Mouse (Mus musculus): Measurements from ENCODE around the gene Ogdh. TPM values are rescaled to one million over a fixed set of nuclear protein-coding genes. Genes with fewer than 3 reads are reported as not detected.

Ogdh gene
- polyA plus RNA-seq, 2 experiments, result 59.2 to 79.4 TPM

DNA sequence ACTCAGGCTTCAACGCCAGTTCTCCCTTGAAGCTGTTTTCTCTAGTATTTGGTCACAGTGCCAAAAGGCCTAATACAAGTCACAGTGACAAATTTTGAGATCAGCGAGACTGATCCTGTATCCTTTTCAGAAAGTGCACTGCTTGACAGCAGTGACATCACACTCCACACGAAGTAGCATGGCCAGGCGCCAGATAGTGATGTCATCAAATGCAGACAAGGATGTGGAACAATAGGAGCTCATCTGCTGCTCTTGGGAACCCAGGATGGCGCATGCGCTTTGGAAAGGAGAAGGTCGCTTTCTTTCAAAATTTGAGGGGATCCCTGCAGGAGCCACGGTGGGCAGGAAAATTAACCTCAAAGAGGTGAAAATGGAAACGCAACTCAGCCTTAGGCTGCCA is 81.4 kb downstream of the Ogdh start:
- H3K9ac ChIP-seq (ENCODE audit: low read depth, low read length, severe bottlenecking), result no peak overlapping the region
- ATAC-seq (ENCODE audit: low FRiP score, low read depth) (no peak), DNase-seq (ENCODE audit: low spot score) (no peak)
- H3K36me3 ChIP-seq (ENCODE audit: control insufficient read depth, insufficient read depth, low read length), result no peaks in the 10 kb centered on the region
- no peak overlapping the region for H3K4me3 ChIP-seq (replicated peaks; ENCODE audit: low read length)
- H3K27me3 ChIP-seq (ENCODE audit: control insufficient read depth, insufficient read depth, low read length), result no peaks in the 10 kb centered on the region
- H3K9me3 ChIP-seq (ENCODE audit: control insufficient read depth, low read length), result no peaks in the 10 kb centered on the region
- no peaks in the 10 kb centered on the region for H3K4me1 ChIP-seq (ENCODE audit: control insufficient read depth, insufficient read depth, low read length)
- H3K4me2 ChIP-seq (replicated peaks; ENCODE audit: low read depth, low read length, severe bottlenecking), result no peak overlapping the region
- no peak overlapping the region for H3K27ac ChIP-seq (replicated peaks; ENCODE audit: low read depth, low read length)
- no peak for TF ChIP-seq POLR2A (IDR thresholded peaks at IDR 0.05; ENCODE audit: borderline replicate concordance, extremely low read depth, insufficient read depth, insufficient read length)
- WGBS, result 90% methylated on average over 9 of the region's 9 CpGs

DNA sequence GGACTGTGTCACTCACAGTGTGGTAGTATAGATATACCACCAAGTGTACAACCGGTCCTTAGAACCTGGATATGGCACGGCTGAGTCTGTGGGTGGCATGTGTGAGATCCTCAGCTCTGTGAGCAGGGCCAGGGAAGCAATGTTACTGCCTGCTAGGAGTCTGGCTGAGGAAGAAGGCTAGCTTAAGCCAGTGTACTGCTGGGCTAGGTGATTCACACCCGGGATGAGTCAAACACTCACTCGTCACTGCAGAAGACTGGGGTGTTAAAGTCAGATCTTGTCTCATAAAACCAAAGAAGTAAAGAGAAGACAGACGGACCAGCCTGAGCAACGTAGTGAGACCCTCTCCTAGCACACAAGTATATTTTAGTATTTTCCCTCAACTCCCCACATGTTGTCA is 89.5 kb downstream of the Ogdh start:
- no peaks in the 10 kb centered on the region for H3K27me3 ChIP-seq (ENCODE audit: control insufficient read depth, insufficient read depth, low read length)
- H3K4me1 ChIP-seq (ENCODE audit: control insufficient read depth, insufficient read depth, low read length), result no peaks in the 10 kb centered on the region
- TF ChIP-seq POLR2A (IDR thresholded peaks at IDR 0.05; ENCODE audit: borderline replicate concordance, extremely low read depth, insufficient read depth, insufficient read length), result no peak
- no peak for ATAC-seq (ENCODE audit: low FRiP score, low read depth)
- no peak overlapping the region for H3K4me3 ChIP-seq (replicated peaks; ENCODE audit: low read length)
- H3K9ac ChIP-seq (ENCODE audit: low read depth, low read length, severe bottlenecking), result no peak overlapping the region
- no peaks in the 10 kb centered on the region for H3K36me3 ChIP-seq (ENCODE audit: control insufficient read depth, insufficient read depth, low read length)
- no peak for DNase-seq (ENCODE audit: low spot score)
- H3K27ac ChIP-seq (replicated peaks; ENCODE audit: low read depth, low read length), result no peak overlapping the region
- 77% methylated on average over 6 of the region's 6 CpGs for WGBS
- no peaks in the 10 kb centered on the region for H3K9me3 ChIP-seq (ENCODE audit: control insufficient read depth, low read length)
- H3K4me2 ChIP-seq (replicated peaks; ENCODE audit: low read depth, low read length, severe bottlenecking), result no peak overlapping the region

DNA sequence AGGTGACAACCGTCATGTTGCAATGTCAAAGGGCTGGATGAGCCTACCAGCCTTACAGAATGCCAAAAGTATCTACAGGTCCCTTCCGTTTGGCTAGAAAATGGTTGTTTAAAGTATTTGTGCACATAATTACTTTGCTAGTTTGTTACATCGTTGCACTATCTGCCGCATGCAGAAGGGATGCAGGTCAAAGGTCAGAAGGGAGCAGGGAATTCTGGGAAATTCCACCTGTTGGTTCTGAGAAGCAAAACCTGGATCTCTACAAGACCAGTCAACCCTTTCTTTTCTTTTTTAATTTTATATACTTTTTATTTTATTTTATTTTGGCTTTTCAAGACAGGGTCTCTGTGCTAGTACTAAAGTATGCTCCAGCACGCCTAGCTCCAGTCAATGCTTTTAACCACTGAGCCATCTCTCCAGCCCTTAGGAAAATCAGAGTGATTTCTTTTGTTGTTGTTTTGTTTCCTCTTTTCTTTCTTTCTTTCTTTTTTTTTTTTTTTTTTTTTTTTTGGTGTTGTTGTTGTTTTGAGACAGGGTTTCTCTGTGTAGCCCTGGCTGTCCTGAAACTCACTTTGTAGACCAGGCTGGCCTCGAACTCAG is 96.8 kb downstream of the Ogdh start:
- Histone ChIP-seq H3K9ac (ENCODE audit: low read depth, low read length, severe bottlenecking) (no peak overlapping the region), H3K27ac (replicated peaks; ENCODE audit: low read depth, low read length) (peak overlapping the region; percentile 86), H3K4me2 (replicated peaks; ENCODE audit: low read depth, low read length, severe bottlenecking) (no peak overlapping the region), H3K4me1 (ENCODE audit: control insufficient read depth, insufficient read depth, low read length) (0 out of 2 replicates have a peak, but pooled peaks cover 7% of the 10 kb centered on the region), H3K4me3 (replicated peaks; ENCODE audit: low read length) (no peak overlapping the region), H3K27me3 (ENCODE audit: control insufficient read depth, insufficient read depth, low read length) (no peaks in the 10 kb centered on the region), H3K9me3 (ENCODE audit: control insufficient read depth, low read length) (no peaks in the 10 kb centered on the region), H3K36me3 (ENCODE audit: control insufficient read depth, insufficient read depth, low read length) (peaks cover 10% of the 10 kb centered on the region)
- ATAC-seq (ENCODE audit: low FRiP score, low read depth) (no peak), DNase-seq (ENCODE audit: low spot score) (no peak)
- no peak for TF ChIP-seq POLR2A (IDR thresholded peaks at IDR 0.05; ENCODE audit: borderline replicate concordance, extremely low read depth, insufficient read depth, insufficient read length)
- 92% methylated on average over 6 of the region's 6 CpGs for WGBS

DNA sequence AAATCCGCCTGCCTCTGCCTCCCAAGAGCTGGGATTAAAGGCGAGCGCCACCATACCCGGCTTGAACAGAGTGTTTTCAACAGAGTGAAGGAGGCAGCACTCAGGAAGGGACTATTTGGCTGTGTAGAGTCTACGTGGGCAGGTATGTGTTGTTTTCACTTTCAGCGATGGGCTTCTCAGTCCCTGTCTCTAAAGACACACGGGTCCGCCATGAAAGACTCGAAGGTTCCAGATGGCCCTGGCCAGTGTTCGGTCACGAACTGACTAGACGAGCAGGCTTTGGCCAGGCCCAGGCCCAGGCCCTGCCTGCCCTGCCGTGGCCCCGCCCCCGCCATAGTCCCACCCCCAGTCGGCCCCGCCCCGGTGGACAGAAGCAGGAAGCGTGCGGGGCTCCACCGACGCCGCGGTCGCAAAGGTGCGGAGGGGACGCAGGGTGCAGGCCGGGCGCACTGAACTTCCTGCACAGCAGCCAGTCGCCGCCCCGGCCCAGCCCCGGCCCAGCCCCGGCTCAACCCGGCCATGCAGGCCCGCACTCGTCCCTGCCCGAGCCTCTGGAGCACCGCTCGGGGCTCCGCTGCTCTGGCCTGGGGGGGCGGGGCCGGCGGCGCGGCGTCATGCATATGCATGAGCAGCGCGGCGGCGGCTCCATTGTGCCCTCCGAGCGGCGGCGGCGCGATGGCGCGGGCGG is 97.4 kb downstream of the Ogdh start, which contains the start of gene Zmiz2:
Gene Zmiz2, plus strand, starts transcription at position 349 of the 688 bp plus-strand sequence.
- Histone ChIP-seq H3K36me3 (ENCODE audit: control insufficient read depth, insufficient read depth, low read length) (peaks cover 14% of the 10 kb centered on the region), H3K27me3 (ENCODE audit: control insufficient read depth, insufficient read depth, low read length) (no peaks in the 10 kb centered on the region), H3K4me2 (replicated peaks; ENCODE audit: low read depth, low read length, severe bottlenecking) (peak within 1 kb of the TSS; percentile 92), H3K9ac (ENCODE audit: low read depth, low read length, severe bottlenecking) (peak within 1 kb of the TSS; percentile 75), H3K9me3 (ENCODE audit: control insufficient read depth, low read length) (no peaks in the 10 kb centered on the region), H3K4me3 (replicated peaks; ENCODE audit: low read length) (peak within 1 kb of the TSS; percentile 81), H3K27ac (replicated peaks; ENCODE audit: low read depth, low read length) (peak within 1 kb of the TSS; percentile 86), H3K4me1 (ENCODE audit: control insufficient read depth, insufficient read depth, low read length) (0 out of 2 replicates have a peak, but pooled peaks cover 7% of the 10 kb centered on the region)
- ATAC-seq (ENCODE audit: low FRiP score, low read depth) (peak; percentile 98), DNase-seq (ENCODE audit: low spot score) (peak; percentile 88)
- peak; percentile 62; the same call in 1 of the 2 replicates for TF ChIP-seq POLR2A (IDR thresholded peaks at IDR 0.05; ENCODE audit: borderline replicate concordance, extremely low read depth, insufficient read depth, insufficient read length)
- 8% methylated on average over 38 of the region's 60 CpGs for WGBS

DNA sequence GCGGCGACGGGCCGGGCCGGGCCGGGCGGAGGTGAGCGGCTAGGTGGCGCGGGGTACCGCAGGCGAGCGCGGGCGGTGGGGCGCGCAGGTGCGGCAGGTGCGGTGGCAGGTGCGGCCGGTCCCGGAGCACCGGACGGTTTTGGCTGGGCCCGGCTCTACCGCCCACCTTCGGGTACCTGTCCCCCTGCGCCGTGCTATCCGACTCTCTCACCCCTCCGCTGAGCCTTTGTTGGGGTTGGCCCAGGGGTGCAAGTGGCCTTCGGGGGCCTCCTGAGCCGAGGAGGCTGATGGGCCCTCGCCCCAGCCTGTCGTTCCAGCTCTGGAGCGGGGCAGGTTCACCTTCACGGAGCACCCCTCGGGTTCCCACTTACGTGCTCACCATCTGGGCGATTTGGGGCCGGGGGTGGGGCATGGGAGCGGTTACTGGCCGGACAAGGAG is 98.1 kb downstream of the Ogdh start:
- Histone ChIP-seq H3K4me2 (replicated peaks; ENCODE audit: low read depth, low read length, severe bottlenecking) (peak overlapping the region; percentile 92), H3K4me3 (replicated peaks; ENCODE audit: low read length) (peak overlapping the region; percentile 81), H3K4me1 (ENCODE audit: control insufficient read depth, insufficient read depth, low read length) (0 out of 2 replicates have a peak, but pooled peaks cover 7% of the 10 kb centered on the region), H3K9ac (ENCODE audit: low read depth, low read length, severe bottlenecking) (peak overlapping the region; percentile 75), H3K36me3 (ENCODE audit: control insufficient read depth, insufficient read depth, low read length) (peaks cover 18% of the 10 kb centered on the region), H3K27ac (replicated peaks; ENCODE audit: low read depth, low read length) (no peak overlapping the region), H3K9me3 (ENCODE audit: control insufficient read depth, low read length) (no peaks in the 10 kb centered on the region), H3K27me3 (ENCODE audit: control insufficient read depth, insufficient read depth, low read length) (no peaks in the 10 kb centered on the region)
- WGBS, result 0% methylated on average over 32 of the region's 43 CpGs
- no peak for DNase-seq (ENCODE audit: low spot score)
- no peak for TF ChIP-seq POLR2A (IDR thresholded peaks at IDR 0.05; ENCODE audit: borderline replicate concordance, extremely low read depth, insufficient read depth, insufficient read length)
- 0 out of 2 replicates have a peak, but pooled peaks have one; percentile 5 for ATAC-seq (ENCODE audit: low FRiP score, low read depth)
